Mouse (Mus musculus) hindbrain, embryonic 14.5 days (tissue): ENCODE measurements around the gene Slfn4. TPM values are rescaled to one million over a fixed set of nuclear protein-coding genes. Genes with fewer than 3 reads are reported as not detected.

Experiments
- ATAC-seq: fragments of 200-750 bp; cut with Nextera tagmentation; 2 replicates; pipeline ENCODE4 v1.8.0; 2017; ENCODE audit warnings: moderate number of reproducible peaks, mild to moderate bottlenecking, moderate TSS enrichment, moderate library complexity; ENCODE audit not compliant: low FRiP score
- DNase-seq: peaks from one replicate; pipeline ENCODE4 v3.0.0-alpha.2; 2015; ENCODE audit warnings: low spot score
- H3K27ac ChIP-seq: fragments of 300-500 bp; sonication (generic); 2 replicates; pipeline ENCODE4 v1.5.1; 2014; ENCODE audit warnings: mild to moderate bottlenecking, moderate library complexity
- H3K27me3 ChIP-seq: fragments of 300-500 bp; sonication (generic); 2 replicates; pipeline ENCODE4 v1.6.1; 2014; ENCODE audit warnings: mild to moderate bottlenecking, low read length, mixed read lengths; ENCODE audit not compliant: control insufficient read depth, insufficient read depth
- H3K36me3 ChIP-seq: fragments of 300-500 bp; sonication (generic); replicated peaks from 2 replicates; pipeline ENCODE4 v1.6.1; 2014; ENCODE audit not compliant: control insufficient read depth, insufficient read depth
- H3K4me1 ChIP-seq: fragments of 300-500 bp; sonication (generic); replicated peaks from 2 replicates; pipeline ENCODE4 v1.6.1; 2014; ENCODE audit warnings: antibody characterized with exemption, low read length, mixed read lengths; ENCODE audit not compliant: control insufficient read depth, insufficient read depth
- H3K4me2 ChIP-seq: fragments of 300-500 bp; sonication (generic); replicated peaks from 2 replicates; pipeline ENCODE4 v1.6.1; 2014; ENCODE audit warnings: mild to moderate bottlenecking, moderate library complexity
- H3K4me3 ChIP-seq: fragments of 300-500 bp; sonication (generic); replicated peaks from 2 replicates; pipeline ENCODE4 v1.5.1; 2014; ENCODE audit warnings: mild to moderate bottlenecking, low read length
- H3K9ac ChIP-seq: fragments of 300-500 bp; sonication (generic); 2 replicates; pipeline ENCODE4 v1.6.1; 2014
- H3K9me3 ChIP-seq: fragments of 300-500 bp; sonication (generic); 2 replicates; pipeline ENCODE4 v1.6.1; 2016; ENCODE audit warnings: low read length; ENCODE audit not compliant: control insufficient read depth
- WGBS: fragments of 180-500 bp; shearing (Covaris S2); extraction: QIAGEN DNeasy Blood & Tissue Kit; methylation state at CpG from one replicate; pipeline ENCODE4 v1.1.7; 2014; 5-methylcytosine and 5-hydroxymethylcytosine counted together
- polyA plus RNA-seq: library from polyadenylated mRNA; unstranded; fragments of >200 nt; fragmentation: Nextera tagmentation; extraction: Ambion mirVana; gene quantifications from 2 replicates; pipeline ENCODE4 v1.2.1, GENCODE M21; 2014

Gene Slfn4
- polyA plus RNA-seq, 1 experiment from 2014 or later: not detected

DNA sequence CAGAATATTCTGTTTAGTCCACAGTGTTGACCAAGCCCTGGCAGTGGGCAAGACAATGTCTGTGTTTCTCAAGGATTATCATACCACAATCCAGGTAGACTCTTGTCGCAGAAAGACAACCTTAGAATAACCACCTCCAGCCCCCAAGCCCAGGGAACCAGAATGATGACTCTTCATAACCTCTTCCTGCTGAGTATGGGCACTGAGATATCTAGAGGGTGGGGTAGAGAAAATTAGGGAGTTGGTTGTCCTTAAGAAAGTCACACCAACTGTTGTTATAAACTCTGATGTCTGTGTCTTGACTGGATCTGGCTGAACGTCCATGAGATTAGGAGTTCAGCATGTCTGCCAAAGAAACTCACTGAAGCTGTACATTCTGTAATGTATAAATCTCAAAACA, 63.4 kb downstream of the Slfn4 start:
- no peak for DNase-seq
- ATAC-seq: no peak
- no peaks in the 10 kb centered on the region for H3K4me1 ChIP-seq
- no peak overlapping the region for H3K4me3 ChIP-seq
- H3K9ac ChIP-seq: no peak overlapping the region
- WGBS: 88% methylated on average over 2 of the region's 2 CpGs
- H3K9me3 ChIP-seq: no peaks in the 10 kb centered on the region
- H3K36me3 ChIP-seq: no peaks in the 10 kb centered on the region
- no peak overlapping the region for H3K4me2 ChIP-seq
- no peaks in the 10 kb centered on the region for H3K27me3 ChIP-seq
- no peak overlapping the region for H3K27ac ChIP-seq

- Histone ChIP-seq H3K36me3 (no peaks in the 10 kb centered on the region), H3K27ac (no peak overlapping the region), H3K4me2 (no peak overlapping the region), H3K27me3 (no peaks in the 10 kb centered on the region), H3K4me3 (no peak overlapping the region), H3K9me3 (no peaks in the 10 kb centered on the region), H3K9ac (no peak overlapping the region), H3K4me1 (no peaks in the 10 kb centered on the region)
- 16% methylated on average over 2 of the region's 2 CpGs for WGBS
- no peak for DNase-seq
- ATAC-seq: no peak
Measured at GRCm38 (mm10) chr11:83239811-83240210, 64.8 kb downstream of the Slfn4 start.

Other genes with a start within 250 kb of the Slfn4 start
- gene Slfn5, start 223.8 kb upstream of the Slfn4 start, polyA plus RNA-seq: 1.4 and 1.6 TPM in 2 replicates
- gene Slfn9, start 183.4 kb upstream of the Slfn4 start, polyA plus RNA-seq: 1.8 and 2.7 TPM in 2 replicates
- 0.21 and 0.27 TPM in 2 replicates for gene Slfn8, start 154.4 kb upstream of the Slfn4 start, polyA plus RNA-seq
- 1.3 and 1.4 TPM in 2 replicates for gene Slfn2, start 110.1 kb upstream of the Slfn4 start, polyA plus RNA-seq
- gene Slfn1, start 58.3 kb upstream of the Slfn4 start, polyA plus RNA-seq: 0.11 TPM in 1 of 2 replicates, not detected in the other
- gene Slfn3, start 16.1 kb downstream of the Slfn4 start, polyA plus RNA-seq: 0.22 TPM in 1 of 2 replicates, not detected in the other
- 0.05 TPM in 1 of 2 replicates, not detected in the other for gene Slfn14, start 111.5 kb downstream of the Slfn4 start, polyA plus RNA-seq
- gene Ap2b1, start 123.8 kb downstream of the Slfn4 start, polyA plus RNA-seq: 154 and 180 TPM in 2 replicates
- gene Pex12, start 127.4 kb downstream of the Slfn4 start, polyA plus RNA-seq: 14.9 and 15.1 TPM in 2 replicates
- 27.1 and 28.6 TPM in 2 replicates for gene Rasl10b, start 234.0 kb downstream of the Slfn4 start, polyA plus RNA-seq